Mouse (Mus musculus) lung, adult 2 months (tissue): ENCODE measurements around the gene 4921517D22Rik. TPM values are rescaled to one million over a fixed set of nuclear protein-coding genes. Genes with fewer than 3 reads are reported as not detected.

Experiments used
- DNase-seq: peaks from one replicate; pipeline ENCODE4 v3.0.0; 2022
- H3K4me1 ChIP-seq: fragments of 200-500 bp; 2 replicates; pipeline ENCODE4 v1.6.1; 2011; ENCODE audit warnings: low read length; ENCODE audit not compliant: control insufficient read depth, insufficient read depth
- H3K4me3 ChIP-seq: fragments of 200-500 bp; replicated peaks from 2 replicates; pipeline ENCODE3; 2011; ENCODE audit warnings: low read depth, mild to moderate bottlenecking, control low read depth, low read length; ENCODE audit errors: extremely low read depth
- CTCF ChIP-seq: fragments of 200-500 bp; IDR thresholded peaks from 2 replicates; pipeline ENCODE4 v1.5.1; 2011; ENCODE audit warnings: mild to moderate bottlenecking, low read length, control low read depth; ENCODE audit not compliant: insufficient read depth
- POLR2A ChIP-seq: fragments of 200-500 bp; IDR thresholded peaks from 2 replicates; pipeline ENCODE4 v1.6.1; 2011; ENCODE audit warnings: low read depth, mild to moderate bottlenecking, control low read depth, low read length, borderline replicate concordance; ENCODE audit errors: extremely low read depth
- whole genome bisulfite sequencing: fragments of 180-500 bp; shearing (Covaris S2); methylation state at CpG from one replicate; pipeline ENCODE4 v1.1.7; 2018; 5-methylcytosine and 5-hydroxymethylcytosine counted together
- polyA plus RNA-seq: library from polyadenylated mRNA; depleted of rRNA; stranded (reverse); fragments of >200 nt; gene quantifications from 2 replicates; pipeline ENCODE4 v1.2.3, GENCODE M21; 2012

4921517D22Rik gene
- polyA plus RNA-seq, 1 experiment: not detected

GRCm38 (mm10) chr13:59695781-59696180 is 1.9 kb upstream of the 4921517D22Rik start:
- Histone ChIP-seq H3K4me1 (no peaks in the 10 kb centered on the region), H3K4me3 (no peak overlapping the region)
- DNase-seq: no peak
- TF ChIP-seq CTCF (no peak), POLR2A (no peak)
- WGBS: 76% methylated on average over 7 of the region's 7 CpGs

- Histone ChIP-seq H3K4me3 (no peak overlapping the region), H3K4me1 (no peaks in the 10 kb centered on the region)
- TF ChIP-seq CTCF (no peak), POLR2A (no peak)
- 76% methylated on average over 10 of the region's 10 CpGs for WGBS
- no peak for DNase-seq
Measured at GRCm38 (mm10) chr13:59691478-59691877, 2.4 kb downstream of the 4921517D22Rik start.

- Histone ChIP-seq H3K4me1 (no peaks in the 10 kb centered on the region), H3K4me3 (no peak overlapping the region)
- no peak for TF ChIP-seq POLR2A
- no peak for TF ChIP-seq CTCF
- WGBS: 81% methylated on average over 7 of the region's 7 CpGs
- no peak for DNase-seq
Measured at GRCm38 (mm10) chr13:59690576-59690975, 3.3 kb downstream of the 4921517D22Rik start.

GRCm38 (mm10) chr13:59689843-59690242 is 4.1 kb downstream of the 4921517D22Rik start:
- no peak for DNase-seq
- no peak overlapping the region for H3K4me3 ChIP-seq
- 93% methylated on average over 3 of the region's 3 CpGs for WGBS
- H3K4me1 ChIP-seq: no peaks in the 10 kb centered on the region
- TF ChIP-seq POLR2A (no peak), CTCF (no peak)

GRCm38 (mm10) chr13:59689313-59689712 is 4.6 kb downstream of the 4921517D22Rik start:
- H3K4me3 ChIP-seq: no peak overlapping the region
- TF ChIP-seq CTCF (no peak), POLR2A (no peak)
- no peaks in the 10 kb centered on the region for H3K4me1 ChIP-seq
- 84% methylated on average over 9 of the region's 9 CpGs for WGBS
- DNase-seq: no peak

- no peak for DNase-seq
- Histone ChIP-seq H3K4me1 (no peaks in the 10 kb centered on the region), H3K4me3 (no peak overlapping the region)
- no peak for TF ChIP-seq POLR2A
- TF ChIP-seq CTCF: no peak
- 65% methylated on average over 13 of the region's 13 CpGs for WGBS
Measured at GRCm38 (mm10) chr13:59688338-59688770, 5.6 kb downstream of the 4921517D22Rik start.

- H3K4me1 ChIP-seq: no peaks in the 10 kb centered on the region
- WGBS: 85% methylated on average over 3 of the region's 3 CpGs
- TF ChIP-seq POLR2A: no peak
- TF ChIP-seq CTCF: no peak
Measured at GRCm38 (mm10) chr13:59685236-59685635, 8.7 kb downstream of the 4921517D22Rik start.

GRCm38 (mm10) chr13:59682629-59683028 is 11.3 kb downstream of the 4921517D22Rik start:
- no peaks in the 10 kb centered on the region for H3K4me1 ChIP-seq
- TF ChIP-seq CTCF: no peak
- no peak overlapping the region for H3K4me3 ChIP-seq
- WGBS: 28% methylated on average over 7 of the region's 7 CpGs
- DNase-seq: no peak

More at GRCm38 (mm10) chr13:59685236-59685635, 8.7 kb downstream of the 4921517D22Rik start:
- no peak overlapping the region for H3K4me3 ChIP-seq
- no peak for DNase-seq

GRCm38 (mm10) chr13:59679908-59680307 is 14.0 kb downstream of the 4921517D22Rik start:
- Histone ChIP-seq H3K4me1 (no peaks in the 10 kb centered on the region; the same call in 1 of the 2 replicates), H3K4me3 (no peak overlapping the region)
- DNase-seq: no peak
- TF ChIP-seq POLR2A (no peak), CTCF (no peak)
- 51% methylated on average over 4 of the region's 4 CpGs for WGBS

GRCm38 (mm10) chr13:59679306-59679705 is 14.6 kb downstream of the 4921517D22Rik start:
- peaks cover 5% of the 10 kb centered on the region; the same call in 1 of the 2 replicates for H3K4me1 ChIP-seq
- WGBS: 33% methylated on average over 4 of the region's 4 CpGs
- TF ChIP-seq CTCF (no peak), POLR2A (no peak)

More at GRCm38 (mm10) chr13:59679306-59679705, 14.6 kb downstream of the 4921517D22Rik start:
- H3K4me3 ChIP-seq: no peak overlapping the region
- DNase-seq: no peak
